Mouse (Mus musculus) ES-Bruce4 (cell line): ENCODE results near the gene Olfr314. TPM values are rescaled to one million over a fixed set of nuclear protein-coding genes. Genes with fewer than 3 reads are reported as not detected.
"Not testable (repeated sequence)": the region's sequence is repeated elsewhere in the genome, so short reads cannot be mapped to it uniquely, and the experiment has no call there.

ENCODE experiments used
- H3K27ac ChIP-seq: 2 replicates; pipeline ENCODE4 v1.5.1; 2012; ENCODE audit warnings: low read length, inconsistent platforms; ENCODE audit not compliant: insufficient read depth
- H3K27me3 ChIP-seq: 2 replicates; pipeline ENCODE4 v1.6.1; 2012; ENCODE audit warnings: mild to moderate bottlenecking, low read length, inconsistent platforms; ENCODE audit not compliant: control insufficient read depth, poor library complexity, insufficient read depth, severe bottlenecking
- H3K36me3 ChIP-seq: 2 replicates; pipeline ENCODE4 v1.6.1; 2012; ENCODE audit warnings: inconsistent platforms, mild to moderate bottlenecking, low read length, moderate library complexity; ENCODE audit not compliant: control insufficient read depth, poor library complexity, insufficient read depth, severe bottlenecking
- H3K4me1 ChIP-seq: one replicate; pipeline ENCODE4 v1.8.1; 2011; ENCODE audit warnings: low read length; ENCODE audit not compliant: control insufficient read depth, insufficient read depth
- H3K4me3 ChIP-seq: 2 replicates; pipeline ENCODE4 v1.5.1; 2011; ENCODE audit warnings: low read depth, mild to moderate bottlenecking, low read length
- H3K9ac ChIP-seq: 2 replicates; pipeline ENCODE4 v1.6.1; 2012; ENCODE audit warnings: low read depth, mild to moderate bottlenecking, inconsistent platforms; ENCODE audit not compliant: poor library complexity, severe bottlenecking
- H3K9me3 ChIP-seq: replicated peaks from 2 replicates; pipeline ENCODE4 v1.6.1; 2012; ENCODE audit warnings: mild to moderate bottlenecking, low read length, inconsistent platforms; ENCODE audit not compliant: control insufficient read depth, poor library complexity, insufficient read depth, severe bottlenecking
- CTCF ChIP-seq: IDR thresholded peaks from one replicate; pipeline ENCODE4 v1.8.1; 2011; ENCODE audit warnings: low read depth, low read length
- EP300 ChIP-seq: IDR thresholded peaks from 2 replicates; pipeline ENCODE4 v1.6.1; 2011; ENCODE audit warnings: low read depth, low read length; ENCODE audit not compliant: insufficient read depth
- POLR2A ChIP-seq: IDR thresholded peaks from one replicate; pipeline ENCODE4 v1.8.1; 2011; ENCODE audit warnings: low read length; ENCODE audit not compliant: insufficient read depth
- polyA plus RNA-seq: library from polyadenylated mRNA; stranded (reverse); fragments of >200 nt; gene quantifications from 2 replicates; pipeline ENCODE4 v1.2.4, GENCODE M21; 2011; ENCODE audit warnings: low read depth; ENCODE audit not compliant: missing spikeins, insufficient read depth, insufficient read length

Gene Olfr314
- not detected in 2 replicates for polyA plus RNA-seq

- no peak for TF ChIP-seq CTCF
- TF ChIP-seq POLR2A: no peak
- no peak for TF ChIP-seq EP300
- H3K27me3 ChIP-seq: no peaks in the 10 kb centered on the region
- no peak within 1 kb of the TSS for H3K9ac ChIP-seq
These were observed at the start of gene Olfr314 for GRCm38 (mm10) chr11:58782480-58783089. TSS of gene Olfr314 (plus strand) at chr11:58782952.

DNA sequence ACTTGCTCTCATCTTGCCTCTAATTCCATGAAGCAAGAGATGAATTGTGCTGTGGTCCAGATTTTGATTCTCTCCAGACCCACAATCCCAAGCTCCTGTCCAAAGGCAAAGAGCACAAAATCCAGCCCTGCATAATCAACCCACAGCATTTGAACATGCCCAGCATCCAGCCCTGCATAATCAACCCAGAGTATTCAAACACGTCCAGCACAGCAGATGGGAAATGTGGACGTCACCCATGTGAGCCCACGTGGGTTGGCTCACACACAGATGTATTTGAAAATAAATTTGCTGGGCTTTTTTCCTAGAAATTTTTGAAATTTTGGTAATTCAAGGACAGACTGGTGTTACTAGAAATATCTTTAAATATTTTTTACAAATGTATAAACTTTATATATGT is 49.4 kb upstream of the Olfr314 start:
- Histone ChIP-seq H3K9me3 (no peaks in the 10 kb centered on the region), H3K36me3 (no peaks in the 10 kb centered on the region), H3K4me3 (no peak overlapping the region), H3K4me1 (no peaks in the 10 kb centered on the region), H3K9ac (no peak overlapping the region), H3K27me3 (no peaks in the 10 kb centered on the region), H3K27ac (no peak overlapping the region)
- TF ChIP-seq EP300 (no peak), POLR2A (no peak), CTCF (no peak)

More at GRCm38 (mm10) chr11:58782480-58783089, at the start of gene Olfr314:
- no peaks in the 10 kb centered on the region for H3K9me3 ChIP-seq
- no peak within 1 kb of the TSS for H3K4me3 ChIP-seq
- H3K27ac ChIP-seq: no peak within 1 kb of the TSS
- H3K36me3 ChIP-seq: no peaks in the 10 kb centered on the region
- no peaks in the 10 kb centered on the region for H3K4me1 ChIP-seq

- Histone ChIP-seq H3K9ac (no peak within 1 kb of the TSS), H3K4me3 (no peak within 1 kb of the TSS), H3K27me3 (no peaks in the 10 kb centered on the region), H3K9me3 (no peaks in the 10 kb centered on the region), H3K36me3 (no peaks in the 10 kb centered on the region), H3K27ac (no peak within 1 kb of the TSS), H3K4me1 (no peaks in the 10 kb centered on the region)
- TF ChIP-seq POLR2A: no peak
- no peak for TF ChIP-seq CTCF
- TF ChIP-seq EP300: no peak
These were observed 43.9 kb upstream of the Olfr314 start, which contains the start of gene Olfr317 for GRCm38 (mm10) chr11:58738792-58739262. TSS of gene Olfr317 (minus strand) at chr11:58739212.

DNA sequence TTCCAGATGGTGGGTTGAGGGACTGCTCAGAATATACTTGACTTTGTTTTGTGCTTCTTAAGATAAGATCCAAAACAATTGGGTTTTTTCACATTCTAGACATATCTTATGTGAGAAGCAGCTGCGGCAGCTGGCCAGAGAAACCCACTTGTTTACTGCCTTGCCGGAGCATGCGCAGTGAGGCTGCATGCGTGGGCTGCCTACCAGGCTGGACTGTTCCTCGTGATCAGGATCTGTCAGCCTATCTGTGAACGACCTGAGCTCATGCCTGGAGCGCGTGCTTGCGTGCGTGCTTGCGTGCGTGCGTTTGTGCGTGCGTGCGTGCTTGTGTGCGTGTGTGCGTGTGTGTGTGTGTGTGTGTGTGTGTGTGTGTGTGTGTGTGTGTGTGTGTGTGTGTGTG is 31.7 kb upstream of the Olfr314 start:
- not testable (repeated sequence) for H3K36me3 ChIP-seq, H3K9me3 ChIP-seq, H3K27me3 ChIP-seq, H3K27ac ChIP-seq, H3K4me1 ChIP-seq, H3K9ac ChIP-seq, H3K4me3 ChIP-seq

DNA sequence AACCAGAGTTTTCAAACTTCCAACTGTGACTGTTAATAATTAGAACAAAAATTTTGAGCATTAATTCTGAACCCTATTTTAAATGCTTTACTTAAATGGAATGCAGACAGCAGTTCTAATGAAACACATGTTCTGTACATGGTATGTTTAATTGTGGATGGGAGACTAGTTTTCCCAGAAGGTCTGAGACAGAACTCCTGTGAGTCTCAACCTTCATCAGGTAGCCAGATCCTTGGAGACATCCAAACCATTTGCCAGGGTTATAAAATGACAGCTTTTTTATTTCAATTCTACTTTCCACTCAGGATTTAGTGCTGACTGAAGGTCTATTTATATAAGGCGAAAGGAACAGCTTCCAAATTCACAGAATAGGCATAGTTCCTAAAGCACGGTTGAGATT is 30.3 kb upstream of the Olfr314 start, which contains the start of gene Olfr316:
Gene Olfr316, plus strand, starts transcription at position 301 of the 400 bp plus-strand sequence.
- no peak for TF ChIP-seq EP300
- no peak for TF ChIP-seq CTCF
- TF ChIP-seq POLR2A: no peak

GRCm38 (mm10) chr11:58772888-58773287 is 9.9 kb upstream of the Olfr314 start, which contains the start of gene Olfr315:
TSS of gene Olfr315 (plus strand) at chr11:58773188.
- no peak within 1 kb of the TSS for H3K4me3 ChIP-seq
- H3K4me1 ChIP-seq: no peaks in the 10 kb centered on the region
- H3K9ac ChIP-seq: no peak within 1 kb of the TSS
- no peak within 1 kb of the TSS for H3K27ac ChIP-seq
- no peaks in the 10 kb centered on the region for H3K36me3 ChIP-seq
- no peaks in the 10 kb centered on the region for H3K9me3 ChIP-seq
- no peaks in the 10 kb centered on the region for H3K27me3 ChIP-seq
- TF ChIP-seq CTCF: no peak
- no peak for TF ChIP-seq POLR2A
- TF ChIP-seq EP300: no peak

More for the DNA sequence above, 30.3 kb upstream of the Olfr314 start, which contains the start of gene Olfr316:
- no peaks in the 10 kb centered on the region for H3K36me3 ChIP-seq
- H3K27me3 ChIP-seq: no peaks in the 10 kb centered on the region
- no peak within 1 kb of the TSS for H3K4me3 ChIP-seq
- H3K27ac ChIP-seq: no peak within 1 kb of the TSS
- no peaks in the 10 kb centered on the region; the same call in 1 of the 2 replicates for H3K9me3 ChIP-seq
- no peaks in the 10 kb centered on the region for H3K4me1 ChIP-seq
- H3K9ac ChIP-seq: no peak within 1 kb of the TSS
